Mouse (Mus musculus) ES-CJ7 (cell line): ENCODE results near the gene Cdc42bpa.
A peak's percentile ranks its signal among the peaks of the same experiment; 100 is the strongest.

Source experiments
- DNase-seq: peaks from one replicate; pipeline ENCODE4 v3.0.0; 2011; ENCODE audit warnings: low read depth, low spot score

Gene Cdc42bpa

GRCm38 (mm10) chr1:180191651-180192220, 231.5 kb downstream of the Cdc42bpa start:
- no peak for DNase-seq

GRCm38 (mm10) chr1:180192866-180193265, 232.6 kb downstream of the Cdc42bpa start:
- DNase-seq: no peak

- DNase-seq: no peak
Measured at GRCm38 (mm10) chr1:180193391-180193935, 233.2 kb downstream of the Cdc42bpa start.

GRCm38 (mm10) chr1:180194048-180194447, 233.8 kb downstream of the Cdc42bpa start:
- DNase-seq: no peak

- peak; percentile 71 for DNase-seq
Measured at GRCm38 (mm10) chr1:180194781-180195471, 234.7 kb downstream of the Cdc42bpa start.

GRCm38 (mm10) chr1:180195703-180196381, 235.6 kb downstream of the Cdc42bpa start:
- peak; percentile 100 for DNase-seq

- DNase-seq: no peak
Measured at GRCm38 (mm10) chr1:180196508-180196907, 236.2 kb downstream of the Cdc42bpa start.

GRCm38 (mm10) chr1:180197956-180198355, 237.7 kb downstream of the Cdc42bpa start:
- DNase-seq: no peak

GRCm38 (mm10) chr1:180198959-180199714, 238.9 kb downstream of the Cdc42bpa start, which contains the start of gene Coq8a:
Gene Coq8a (minus strand): TSS chr1:180199602.
- DNase-seq: no peak

- no peak for DNase-seq
Measured at GRCm38 (mm10) chr1:180199715-180200050, 239.4 kb downstream of the Cdc42bpa start.

GRCm38 (mm10) chr1:180200722-180201121, 240.4 kb downstream of the Cdc42bpa start:
- no peak for DNase-seq

- DNase-seq: peak; percentile 52
Measured at GRCm38 (mm10) chr1:180208370-180208769, 248.1 kb downstream of the Cdc42bpa start.

GRCm38 (mm10) chr1:180210031-180210432, 249.8 kb downstream of the Cdc42bpa start:
- no peak for DNase-seq

GRCm38 (mm10) chr1:180210781-180211271, 250.6 kb downstream of the Cdc42bpa start:
- peak; percentile 75 for DNase-seq

GRCm38 (mm10) chr1:180212911-180213310, 252.6 kb downstream of the Cdc42bpa start:
- no peak for DNase-seq

GRCm38 (mm10) chr1:180215044-180215443, 254.8 kb downstream of the Cdc42bpa start:
- DNase-seq: peak; percentile 92
